Mouse (Mus musculus) CH12.LX (cell line): ENCODE data around the gene Ccdc167. TPM values are rescaled to one million over a fixed set of nuclear protein-coding genes. Genes with fewer than 3 reads are reported as not detected.
A peak's percentile ranks its signal among the peaks of the same experiment; 100 is the strongest.

Experiments used
- DNase-seq: peaks from one replicate; pipeline ENCODE4 v3.0.0-alpha.2; 2013; ENCODE audit errors: extremely low read depth
- H3K27ac ChIP-seq: 2 replicates; pipeline ENCODE4 v1.5.1; 2012; ENCODE audit warnings: low read depth, mild to moderate bottlenecking, control low read depth, moderate library complexity; ENCODE audit not compliant: insufficient read depth
- H3K27me3 ChIP-seq: replicated peaks from 2 replicates; pipeline ENCODE3; 2012; ENCODE audit warnings: inconsistent platforms
- H3K36me3 ChIP-seq, 2 experiments: replicated peaks in 1 of 2; 2 replicates each; pipeline versions ENCODE3 to v1.6.1; 2012; ENCODE audit warnings: inconsistent platforms in 1 of 2, low read length in 1 of 2, mild to moderate bottlenecking in 1 of 2, mixed read lengths in 1 of 2, moderate library complexity in 1 of 2; ENCODE audit not compliant: control insufficient read depth in 1 of 2, insufficient read depth in 1 of 2
- H3K4me1 ChIP-seq, 2 experiments: 2 replicates each; pipeline ENCODE4 v1.6.1; 2012; ENCODE audit warnings: inconsistent platforms in 1 of 2, moderate library complexity in 1 of 2; ENCODE audit not compliant: insufficient read depth in 2 of 2, control insufficient read depth in 1 of 2
- H3K4me2 ChIP-seq: 2 replicates; pipeline ENCODE4 v1.6.1; 2012; ENCODE audit warnings: low read depth, mild to moderate bottlenecking, control low read depth; ENCODE audit not compliant: poor library complexity, insufficient read depth, severe bottlenecking
- H3K4me3 ChIP-seq, 3 experiments: fragments of 150-350 bp in 1 of 3; sonication (generic) in 1 of 3; replicated peaks in 1 of 3; 2 replicates each; pipeline versions ENCODE3 to v1.5.1; 2011 to 2012; ENCODE audit warnings: low read depth in 2 of 3, low read length in 2 of 3, mild to moderate bottlenecking in 2 of 3, moderate library complexity in 2 of 3, control low read depth in 1 of 3, improper control_type of control experiment in 1 of 3, inconsistent platforms in 1 of 3, mixed read lengths in 1 of 3; ENCODE audit not compliant: poor library complexity in 1 of 3
- H3K79me2 ChIP-seq: replicated peaks from 2 replicates; pipeline ENCODE4 v1.6.1; 2012; ENCODE audit warnings: mild to moderate bottlenecking, moderate library complexity; ENCODE audit not compliant: control insufficient read depth, poor library complexity, insufficient read depth, severe bottlenecking; ENCODE audit errors: extremely low read depth
- H3K9ac ChIP-seq: 2 replicates; pipeline ENCODE4 v1.6.1; 2012; ENCODE audit warnings: low read depth, mild to moderate bottlenecking, control low read depth, moderate library complexity; ENCODE audit not compliant: insufficient read depth
- H3K9me3 ChIP-seq: replicated peaks from 2 replicates; pipeline ENCODE3; 2012; ENCODE audit warnings: low read length, inconsistent platforms, mixed read lengths
- BHLHE40 ChIP-seq: IDR thresholded peaks from 2 replicates; pipeline ENCODE4 v1.6.1; 2011; ENCODE audit warnings: mild to moderate bottlenecking, low read depth, low read length, improper control_type of control experiment
- CHD1 ChIP-seq: IDR thresholded peaks from 2 replicates; pipeline ENCODE4 v1.6.1; 2012; ENCODE audit warnings: low read depth, low read length, improper control_type of control experiment, inconsistent platforms
- CHD2 ChIP-seq: IDR thresholded peaks from 2 replicates; pipeline ENCODE4 v1.6.1; 2011; ENCODE audit warnings: low read length, improper control_type of control experiment
- CTCF ChIP-seq, 2 experiments: IDR thresholded peaks in 1 of 2; conservative IDR thresholded peaks in 1 of 2; 2 replicates each; pipeline ENCODE4 v1.5.1; 2011 to 2012; ENCODE audit warnings: low read depth in 2 of 2, low read length in 2 of 2, improper control_type of control experiment in 1 of 2, inconsistent platforms in 1 of 2, mild to moderate bottlenecking in 1 of 2, moderate library complexity in 1 of 2
- E2F4 ChIP-seq: IDR thresholded peaks from 2 replicates; pipeline ENCODE4 v1.6.1; 2011; ENCODE audit warnings: low read depth, low read length, improper control_type of control experiment; ENCODE audit not compliant: insufficient replicate concordance
- ELF1 ChIP-seq: IDR thresholded peaks from 2 replicates; pipeline ENCODE4 v1.6.1; 2014; ENCODE audit warnings: low read depth, mild to moderate bottlenecking, inconsistent platforms, low read length, improper control_type of control experiment
- EP300 ChIP-seq: IDR thresholded peaks from 2 replicates; pipeline ENCODE4 v1.6.1; 2011; ENCODE audit warnings: low read length, improper control_type of control experiment
- ETS1 ChIP-seq: conservative IDR thresholded peaks from 2 replicates; pipeline ENCODE4 v1.6.1; 2012; ENCODE audit warnings: low read depth, mild to moderate bottlenecking, inconsistent platforms, low read length, improper control_type of control experiment, moderate library complexity
- GABPA ChIP-seq: IDR thresholded peaks from 2 replicates; pipeline ENCODE4 v1.6.1; 2012; ENCODE audit warnings: low read depth, low read length, improper control_type of control experiment, inconsistent platforms; ENCODE audit not compliant: insufficient replicate concordance
- HCFC1 ChIP-seq: IDR thresholded peaks from 2 replicates; pipeline ENCODE4 v1.6.1; 2012; ENCODE audit warnings: low read depth, mild to moderate bottlenecking, inconsistent platforms, low read length, improper control_type of control experiment
- IRF4 ChIP-seq: IDR thresholded peaks from 2 replicates; pipeline ENCODE4 v1.6.1; 2014; ENCODE audit warnings: low read depth, mild to moderate bottlenecking, inconsistent platforms, low read length, improper control_type of control experiment
- JUN ChIP-seq: IDR thresholded peaks from 2 replicates; pipeline ENCODE4 v1.6.1; 2011; ENCODE audit warnings: low read depth, mild to moderate bottlenecking, low read length, improper control_type of control experiment, moderate library complexity; ENCODE audit not compliant: insufficient read depth
- JUND ChIP-seq: conservative IDR thresholded peaks from 2 replicates; pipeline ENCODE4 v1.6.1; 2011; ENCODE audit warnings: low read depth, low read length, improper control_type of control experiment
- KAT2A ChIP-seq: IDR thresholded peaks from 2 replicates; pipeline ENCODE4 v1.6.1; 2012; ENCODE audit warnings: low read length, improper control_type of control experiment, inconsistent platforms; ENCODE audit not compliant: insufficient replicate concordance
- MAFK ChIP-seq: IDR thresholded peaks from 2 replicates; pipeline ENCODE4 v1.6.1; 2011; ENCODE audit warnings: low read length, improper control_type of control experiment; ENCODE audit not compliant: insufficient replicate concordance
- MAX ChIP-seq: IDR thresholded peaks from 2 replicates; pipeline ENCODE4 v1.6.1; 2011; ENCODE audit warnings: low read length, improper control_type of control experiment
- MAZ ChIP-seq: IDR thresholded peaks from 2 replicates; pipeline ENCODE4 v1.6.1; 2012; ENCODE audit warnings: low read depth, mild to moderate bottlenecking, inconsistent platforms, low read length, improper control_type of control experiment, moderate library complexity
- MEF2A ChIP-seq: IDR thresholded peaks from 2 replicates; pipeline ENCODE4 v1.6.1; 2014; ENCODE audit warnings: low read depth, mild to moderate bottlenecking, inconsistent platforms, low read length, improper control_type of control experiment, borderline replicate concordance
- MXI1 ChIP-seq: IDR thresholded peaks from 2 replicates; pipeline ENCODE4 v1.6.1; 2011; ENCODE audit warnings: mild to moderate bottlenecking, low read depth, low read length, improper control_type of control experiment
- MYC ChIP-seq: IDR thresholded peaks from 2 replicates; pipeline ENCODE4 v1.6.1; 2011; ENCODE audit warnings: low read depth, mild to moderate bottlenecking, improper control_type of control experiment, low read length
- NELFE ChIP-seq: IDR thresholded peaks from 2 replicates; pipeline ENCODE4 v1.6.1; 2011; ENCODE audit warnings: low read depth, low read length, improper control_type of control experiment
- NRF1 ChIP-seq: IDR thresholded peaks from 2 replicates; pipeline ENCODE4 v1.6.1; 2014; ENCODE audit warnings: low read depth, mild to moderate bottlenecking, inconsistent platforms, low read length, improper control_type of control experiment, moderate library complexity
- PAX5 ChIP-seq: IDR thresholded peaks from 2 replicates; pipeline ENCODE4 v1.6.1; 2012; ENCODE audit warnings: low read length, inconsistent platforms, mixed read lengths
- POLR2A ChIP-seq: IDR thresholded peaks from 2 replicates; pipeline ENCODE4 v1.6.1; 2011; ENCODE audit warnings: low read depth, mild to moderate bottlenecking, improper control_type of control experiment, low read length
- POLR2AphosphoS2 ChIP-seq: IDR thresholded peaks from 2 replicates; pipeline ENCODE4 v1.6.1; 2011; ENCODE audit warnings: low read depth, low read length, improper control_type of control experiment
- RAD21 ChIP-seq: IDR thresholded peaks from 2 replicates; pipeline ENCODE4 v1.6.1; 2011; ENCODE audit warnings: low read depth, mild to moderate bottlenecking, low read length, improper control_type of control experiment, moderate library complexity
- RCOR1 ChIP-seq: conservative IDR thresholded peaks from 2 replicates; pipeline ENCODE4 v1.6.1; 2012; ENCODE audit warnings: low read depth, mild to moderate bottlenecking, inconsistent platforms, low read length, improper control_type of control experiment
- SIN3A ChIP-seq: IDR thresholded peaks from 2 replicates; pipeline ENCODE4 v1.6.1; 2012; ENCODE audit warnings: low read length, improper control_type of control experiment, inconsistent platforms
- SMC3 ChIP-seq: IDR thresholded peaks from 2 replicates; pipeline ENCODE4 v1.6.1; 2011; ENCODE audit warnings: low read depth, low read length, improper control_type of control experiment
- TBP ChIP-seq: conservative IDR thresholded peaks from 2 replicates; pipeline ENCODE4 v1.6.1; 2011; ENCODE audit warnings: low read depth, low read length, improper control_type of control experiment
- TCF12 ChIP-seq: IDR thresholded peaks from 2 replicates; pipeline ENCODE4 v1.6.1; 2014; ENCODE audit warnings: low read depth, mild to moderate bottlenecking, inconsistent platforms, low read length, improper control_type of control experiment
- UBTF ChIP-seq: IDR thresholded peaks from 2 replicates; pipeline ENCODE4 v1.6.1; 2012; ENCODE audit warnings: low read depth, mild to moderate bottlenecking, inconsistent platforms, low read length, improper control_type of control experiment, moderate library complexity
- USF1 ChIP-seq: IDR thresholded peaks from 2 replicates; pipeline ENCODE4 v1.6.1; 2014; ENCODE audit warnings: low read depth, mild to moderate bottlenecking, inconsistent platforms, low read length, improper control_type of control experiment
- USF2 ChIP-seq: conservative IDR thresholded peaks from 2 replicates; pipeline ENCODE4 v1.6.1; 2011; ENCODE audit warnings: low read depth, low read length, improper control_type of control experiment
- ZC3H11A ChIP-seq: IDR thresholded peaks from 2 replicates; pipeline ENCODE4 v1.6.1; 2012; ENCODE audit warnings: low read depth, mild to moderate bottlenecking, inconsistent platforms, low read length, improper control_type of control experiment
- ZKSCAN1 ChIP-seq: IDR thresholded peaks from 2 replicates; pipeline ENCODE4 v1.6.1; 2012; ENCODE audit warnings: low read depth, inconsistent platforms, low read length, improper control_type of control experiment, borderline replicate concordance
- ZMIZ1 ChIP-seq: IDR thresholded peaks from 2 replicates; pipeline ENCODE4 v1.6.1; 2012; ENCODE audit warnings: low read depth, mild to moderate bottlenecking, inconsistent platforms, low read length, improper control_type of control experiment
- ZNF384 ChIP-seq: IDR thresholded peaks from 2 replicates; pipeline ENCODE4 v1.6.1; 2012; ENCODE audit warnings: low read depth, low read length, improper control_type of control experiment, inconsistent platforms
- dilution Hi-C: fragments of 300-500 bp; cut with MboI; formaldehyde crosslinking; loops from 2 replicates; pipeline ENCODE4 v1.14.3; 2020; ENCODE audit warnings: low sequenced_read_pairs; ENCODE audit not compliant: extremely low pct_unique_long_range_greater_than_20kb, extremely low pct_ligation_motif_present
- in situ Hi-C: fragments of 300-500 bp; cut with MboI; formaldehyde crosslinking; loops from 3 replicates; pipeline ENCODE4 v1.14.3; 2019; ENCODE audit warnings: low sequenced_read_pairs, low pct_ligation_motif_present, low pct_unique_long_range_greater_than_20kb, mixed read lengths
- polyA plus RNA-seq: library from polyadenylated mRNA; unstranded; fragments of >175 nt; gene quantifications from 2 replicates; pipeline ENCODE4 v1.2.1, GENCODE M21; 2012; ENCODE audit warnings: low read depth; ENCODE audit not compliant: insufficient read length
- total RNA-seq, 2 experiments: library from RNA; depleted of rRNA; stranded (reverse); fragments of 300-350 nt in 1 of 2; fragments of >200 nt in 1 of 2; gene quantifications; 2 replicates each; pipeline ENCODE4 v1.2.3; 2012 to 2014

Ccdc167 gene
- total and polyA plus RNA-seq, 3 experiments, result 8.8 to 18.7 (median 12.0) TPM

DNA sequence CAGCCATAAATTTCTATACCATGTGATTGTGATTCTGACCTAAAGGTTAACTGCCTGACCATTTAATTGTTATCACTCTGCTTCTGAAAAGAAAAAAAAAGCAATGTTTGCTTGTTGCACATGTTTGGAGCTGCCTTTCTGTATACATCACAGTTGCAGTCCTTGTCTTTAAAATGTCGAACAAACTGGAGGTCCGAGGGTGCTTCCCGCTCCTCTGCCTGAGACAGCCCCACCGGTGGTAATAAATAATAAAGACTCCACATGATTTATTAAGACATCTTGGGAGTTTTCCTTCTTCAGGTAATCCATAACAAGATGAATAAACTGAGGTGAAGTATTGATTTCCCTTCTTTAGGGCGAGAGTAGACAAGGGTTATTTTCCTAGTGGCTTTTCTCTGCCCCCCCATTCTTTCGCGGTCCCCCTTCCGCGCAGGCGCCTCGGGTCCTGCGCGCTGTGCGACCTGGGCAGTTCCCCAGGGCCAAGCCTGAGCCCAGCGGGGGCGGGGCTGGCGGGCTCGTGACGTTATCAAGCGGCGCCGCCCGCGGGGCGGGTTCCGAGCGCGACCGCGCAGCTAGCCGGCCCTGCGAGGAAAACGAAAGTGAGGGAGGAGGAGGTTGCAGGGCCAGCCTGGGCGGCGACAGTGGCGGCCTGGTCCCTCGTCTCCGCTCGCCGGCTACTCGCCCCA, 56.6 kb downstream of the Ccdc167 start, which contains the start of gene Cmtr1:
TSS of gene Cmtr1 (plus strand) at position 520 of the 686 bp plus-strand sequence.
- peak within 1 kb of the TSS; percentile 83 for H3K9ac ChIP-seq
- peak; percentile 92 for DNase-seq
- H3K36me3 ChIP-seq, result peaks cover 18 to 30% of the 10 kb centered on the region in 2 experiments
- peaks cover 11% of the 10 kb centered on the region for H3K79me2 ChIP-seq
- no peaks in the 10 kb centered on the region for H3K9me3 ChIP-seq
- dilution Hi-C loops, result no loop called here
- H3K4me1 ChIP-seq, result peaks cover 0 to 21% of the 10 kb centered on the region in 2 experiments; a peak in 2 of 4 replicates
- peak within 1 kb of the TSS; percentile 67 to 70 (median 69) for H3K4me3 ChIP-seq
- H3K4me2 ChIP-seq, result peak within 1 kb of the TSS; percentile 87
- H3K27ac ChIP-seq, result peak within 1 kb of the TSS; percentile 70
- in situ Hi-C loops, result no loop called here
- no peaks in the 10 kb centered on the region for H3K27me3 ChIP-seq
- TF ChIP-seq MXI1 (peak; percentile 89), NRF1 (peak; percentile 94), ZC3H11A (no peak), RAD21 (no peak), MAX (peak; percentile 7; the same call in 1 of the 2 replicates), CHD1 (no peak), ZKSCAN1 (no peak), GABPA (no peak; the same call in 1 of the 2 replicates), KAT2A (peak; percentile 71; the same call in 1 of the 2 replicates), RCOR1 (no peak), MAZ (peak; percentile 84; the same call in 1 of the 2 replicates), BHLHE40 (no peak), PAX5 (no peak), IRF4 (peak; percentile 72), MAFK (no peak), ZMIZ1 (no peak), NELFE (peak; percentile 90), MYC (no peak), E2F4 (no peak), USF1 (0 out of 2 replicates have a peak, but pooled peaks have one; percentile 14), SIN3A (peak; percentile 69), CTCF (conservative IDR thresholded peaks at IDR 0.05 in 1 of 2, IDR thresholded peaks at IDR 0.05 in 1 of 2; ENCODE audit: low read depth in 2 of 2, low read length in 2 of 2) (no peak), MEF2A (peak; percentile 61), ZNF384 (no peak), ELF1 (peak; percentile 75), HCFC1 (peak; percentile 83), USF2 (no peak), TBP (no peak; the same call in 1 of the 2 replicates), ETS1 (no peak), JUN (no peak), UBTF (peak; percentile 51), EP300 (no peak), POLR2A (peak; percentile 86), SMC3 (no peak), JUND (no peak), CHD2 (peak; percentile 36; the same call in 1 of the 2 replicates), TCF12 (peak; percentile 83), POLR2AphosphoS2 (0 out of 2 replicates have a peak, but pooled peaks have one; percentile 62)
